Mouse (Mus musculus) limb, embryonic 10.5 days (tissue): ENCODE measurements around the gene Gm813. TPM values are rescaled to one million over a fixed set of nuclear protein-coding genes. Genes with fewer than 3 reads are reported as not detected.

Experiments
- DNase-seq: peaks from one replicate; pipeline ENCODE4 v3.0.0-alpha.2; 2017; ENCODE audit warnings: low spot score
- H3K27ac ChIP-seq: fragments of 300-500 bp; sonication (generic); 2 replicates; pipeline ENCODE4 v1.5.1; 2016; ENCODE audit warnings: mild to moderate bottlenecking
- H3K27me3 ChIP-seq: fragments of 300-500 bp; sonication (generic); 2 replicates; pipeline ENCODE4 v1.6.1; 2016; ENCODE audit warnings: low read depth, mild to moderate bottlenecking; ENCODE audit not compliant: poor library complexity, severe bottlenecking
- H3K36me3 ChIP-seq: fragments of 300-500 bp; sonication (generic); 2 replicates; pipeline ENCODE4 v1.6.1; 2016; ENCODE audit warnings: mild to moderate bottlenecking, moderate library complexity
- H3K4me1 ChIP-seq: fragments of 300-500 bp; sonication (generic); 2 replicates; pipeline ENCODE4 v1.6.1; 2016
- H3K4me3 ChIP-seq: fragments of 300-500 bp; sonication (generic); 2 replicates; pipeline ENCODE4 v1.5.1; 2016; ENCODE audit warnings: mild to moderate bottlenecking, moderate library complexity
- H3K9me3 ChIP-seq: fragments of 300-500 bp; sonication (generic); replicated peaks from 2 replicates; pipeline ENCODE4 v1.6.1; 2016; ENCODE audit warnings: mild to moderate bottlenecking
- WGBS: fragments of 180-500 bp; shearing (Covaris S2); methylation state at CpG from one replicate; pipeline ENCODE4 v1.1.7; 2016; 5-methylcytosine and 5-hydroxymethylcytosine counted together
- polyA plus RNA-seq: library from polyadenylated mRNA; unstranded; fragments of >200 nt; fragmentation: Nextera tagmentation; extraction: Ambion mirVana; gene quantifications from 2 replicates; pipeline ENCODE4 v1.2.1, GENCODE M21; 2016

Gm813 gene
- polyA plus RNA-seq, 1 experiment from 2014 or later = not detected

GRCm38 (mm10) chr16:58589444-58589843, 27.3 kb downstream of the Gm813 start:
- H3K27ac ChIP-seq = no peak overlapping the region
- H3K36me3 ChIP-seq = no peaks in the 10 kb centered on the region
- H3K4me3 ChIP-seq = no peak overlapping the region
- no peak for DNase-seq
- H3K4me1 ChIP-seq = no peaks in the 10 kb centered on the region
- H3K9me3 ChIP-seq = no peaks in the 10 kb centered on the region
- H3K27me3 ChIP-seq = no peaks in the 10 kb centered on the region

DNA sequence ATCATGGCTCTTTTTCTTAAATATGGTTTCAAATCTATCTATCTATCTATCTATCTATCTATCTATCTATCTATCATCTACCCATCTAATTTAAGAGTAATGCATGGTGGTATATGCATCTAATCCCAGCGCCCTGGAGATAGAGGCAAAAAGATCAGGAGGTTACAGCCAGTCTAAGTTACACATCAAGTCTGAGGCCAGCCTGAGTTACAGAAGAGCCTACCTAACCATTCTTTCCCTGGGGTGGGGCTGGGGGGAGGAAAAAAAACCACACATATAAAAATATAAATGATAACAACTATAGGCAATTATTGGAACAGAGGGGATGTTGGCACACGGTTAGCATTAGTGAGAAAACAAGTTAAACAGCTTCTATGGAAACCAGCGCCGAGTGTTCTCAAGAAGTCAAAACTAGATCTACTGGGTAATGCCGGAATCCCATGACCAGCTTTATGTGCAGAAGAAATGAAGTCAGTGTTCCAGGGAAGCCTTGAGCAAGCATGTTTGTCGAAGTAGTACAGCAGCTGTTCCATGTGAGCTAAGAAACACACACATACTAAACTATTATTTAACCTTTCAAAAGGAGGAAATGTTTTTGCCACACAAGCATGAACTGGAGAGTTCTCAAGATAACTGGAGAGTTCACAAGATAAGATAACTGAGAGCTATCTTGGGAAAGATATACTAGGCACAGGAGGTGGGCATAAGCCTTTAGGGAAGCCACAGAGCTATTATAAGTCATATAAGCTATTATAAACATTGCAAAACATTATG, 42.6 kb downstream of the Gm813 start:
- no peaks in the 10 kb centered on the region for H3K4me1 ChIP-seq
- H3K4me3 ChIP-seq = no peak overlapping the region
- WGBS = 86% methylated on average over 6 of the region's 6 CpGs
- no peaks in the 10 kb centered on the region for H3K9me3 ChIP-seq
- no peak for DNase-seq
- H3K27ac ChIP-seq = no peak overlapping the region
- H3K27me3 ChIP-seq = no peaks in the 10 kb centered on the region
- no peaks in the 10 kb centered on the region for H3K36me3 ChIP-seq

GRCm38 (mm10) chr16:58570694-58571264, 46.0 kb downstream of the Gm813 start:
- no peaks in the 10 kb centered on the region for H3K27me3 ChIP-seq
- H3K9me3 ChIP-seq = no peaks in the 10 kb centered on the region
- H3K4me1 ChIP-seq = no peaks in the 10 kb centered on the region
- no peak for DNase-seq
- no peak overlapping the region for H3K4me3 ChIP-seq
- H3K36me3 ChIP-seq = no peaks in the 10 kb centered on the region
- no peak overlapping the region for H3K27ac ChIP-seq

Other genes with a start within 250 kb of the Gm813 start
- 7.0 and 7.3 TPM in 2 replicates for gene Dcbld2, start 208.5 kb downstream of the Gm813 start, polyA plus RNA-seq
- gene St3gal6, start 92.7 kb downstream of the Gm813 start, polyA plus RNA-seq = 10.8 and 13.5 TPM in 2 replicates
- not detected in 2 replicates for gene E330017A01Rik, start 21.8 kb upstream of the Gm813 start, polyA plus RNA-seq
- 26.6 and 29.7 TPM in 2 replicates for gene Cpox, start 53.3 kb upstream of the Gm813 start, polyA plus RNA-seq
- 0.11 TPM in 1 of 2 replicates, not detected in the other for gene Gpr15, start 102.1 kb upstream of the Gm813 start, polyA plus RNA-seq
- gene Cldnd1, start 110.9 kb upstream of the Gm813 start, polyA plus RNA-seq = 92.9 and 108 TPM in 2 replicates
- not detected in 2 replicates for gene Olfr172, start 146.2 kb upstream of the Gm813 start, polyA plus RNA-seq
- gene Olfr173, start 183.3 kb upstream of the Gm813 start, polyA plus RNA-seq = not detected in 2 replicates
- not detected in 2 replicates for gene Olfr175-ps1, start 209.8 kb upstream of the Gm813 start, polyA plus RNA-seq